Mouse (Mus musculus): ENCODE measurements around the gene Fam76b. TPM values are rescaled to one million over a fixed set of nuclear protein-coding genes. Genes with fewer than 3 reads are reported as not detected.

Fam76b gene
- polyA plus RNA-seq (2021; fragmentation: Nextera tagmentation) = 1.2 and 4.3 TPM in 2 replicates
- long read RNA-seq, experiment 1, partial matches to known transcripts = 1 of 6 reads
- long read RNA-seq, experiment 1, other reads (novel, unspliced or antisense) = 4 of 6 reads
- long read RNA-seq, experiment 2 = 0 reads

GRCm38 (mm10) chr9:13827406-13828086 is at the start of gene Fam76b:
TSS of gene Fam76b (plus strand) at chr9:13827716.

DNA sequence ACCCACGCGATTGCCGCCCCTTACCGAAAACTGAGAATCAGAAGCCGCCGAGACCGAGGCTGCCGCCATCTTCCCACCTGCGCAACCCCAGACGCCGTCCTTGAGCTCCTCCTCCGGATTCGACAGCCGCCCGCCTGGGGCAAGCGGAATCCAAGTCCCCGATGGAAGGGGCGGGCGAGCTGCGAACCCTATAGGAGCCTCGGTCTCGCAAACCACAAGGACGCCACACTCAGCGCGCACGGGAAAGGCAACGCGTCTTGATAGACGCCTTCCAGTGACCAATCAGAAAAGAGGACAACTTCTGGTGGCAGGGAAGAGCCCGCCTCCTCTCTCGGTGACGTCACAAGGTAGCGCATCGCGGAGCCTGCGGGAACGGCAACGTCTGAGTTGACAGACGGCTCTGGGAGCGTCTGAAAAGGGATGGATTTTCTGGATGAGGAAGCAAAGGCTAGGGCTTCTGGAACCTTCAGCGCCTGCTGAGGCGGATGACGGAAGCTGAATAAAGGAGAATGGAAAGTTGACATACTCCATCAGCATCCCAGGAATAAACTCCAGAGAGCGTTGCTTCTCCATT is 597 bp upstream of the Fam76b start, which contains the start of gene Cep57:
TSS of gene Cep57 (minus strand) at position 276 of the 574 bp plus-strand sequence.

Other genes starting within 250 kb of the Fam76b start
- 36.3 and 53.2 TPM in 2 replicates for gene Mtmr2, start 79.3 kb upstream of the Fam76b start, polyA plus RNA-seq (2021; fragmentation: Nextera tagmentation)
- 13.9 TPM in 2 replicates for gene Cep57, start 609 bp upstream of the Fam76b start, polyA plus RNA-seq (2021; fragmentation: Nextera tagmentation)